Mouse (Mus musculus) hindlimb bud, embryonic 11.5 days (tissue): Measurements from ENCODE around the gene Gjc2.

Experiments
- DNase-seq: peaks from one replicate; pipeline ENCODE4 v3.0.0-alpha.2; 2012; ENCODE audit warnings: low read depth, low spot score; ENCODE audit errors: extremely low spot score

Gene Gjc2

GRCm38 (mm10) chr11:59209003-59209441 lies 26.0 kb upstream of the Gjc2 start:
- DNase-seq = no peak

DNA sequence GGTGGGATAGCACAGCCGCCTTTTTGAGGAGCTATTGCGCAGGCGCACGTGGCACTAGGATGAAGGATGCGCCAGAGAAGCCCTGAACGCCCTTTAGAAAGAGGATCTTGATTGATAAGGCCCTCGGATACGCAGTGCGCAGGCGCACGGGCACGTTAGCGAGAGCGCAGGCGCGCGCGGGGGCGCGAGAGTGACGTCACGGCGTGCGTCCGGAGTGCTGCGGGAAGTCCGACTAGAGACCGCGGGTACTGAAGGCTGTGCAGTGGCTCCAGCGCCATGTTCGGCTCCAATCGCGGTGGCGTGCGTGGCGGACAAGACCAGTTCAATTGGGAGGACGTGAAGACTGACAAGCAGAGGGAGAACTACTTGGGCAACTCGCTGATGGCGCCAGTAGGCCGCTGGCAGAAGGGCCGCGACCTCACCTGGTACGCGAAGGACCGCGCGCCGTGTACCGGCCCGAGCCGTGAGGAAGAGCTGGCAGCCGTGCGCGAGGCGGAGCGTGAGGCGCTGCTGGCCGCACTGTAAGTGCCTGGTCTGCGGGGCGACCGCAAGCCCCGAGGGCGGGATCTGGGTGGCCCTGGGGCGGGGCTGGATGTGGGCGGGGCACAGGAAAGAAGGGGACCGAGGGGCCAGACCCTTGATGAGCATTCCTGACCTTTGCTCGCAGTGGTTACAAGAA lies 25.3 kb upstream of the Gjc2 start, which contains the start of gene 2310033P09Rik:
Gene 2310033P09Rik (plus strand): TSS at position 169 of the 679 bp plus-strand sequence.
- DNase-seq = no peak

- no peak for DNase-seq
These were observed 19.3 kb upstream of the Gjc2 start, which contains the start of gene Mrpl55 for GRCm38 (mm10) chr11:59202081-59202995. TSS of gene Mrpl55 (plus strand) at chr11:59202486.

DNA sequence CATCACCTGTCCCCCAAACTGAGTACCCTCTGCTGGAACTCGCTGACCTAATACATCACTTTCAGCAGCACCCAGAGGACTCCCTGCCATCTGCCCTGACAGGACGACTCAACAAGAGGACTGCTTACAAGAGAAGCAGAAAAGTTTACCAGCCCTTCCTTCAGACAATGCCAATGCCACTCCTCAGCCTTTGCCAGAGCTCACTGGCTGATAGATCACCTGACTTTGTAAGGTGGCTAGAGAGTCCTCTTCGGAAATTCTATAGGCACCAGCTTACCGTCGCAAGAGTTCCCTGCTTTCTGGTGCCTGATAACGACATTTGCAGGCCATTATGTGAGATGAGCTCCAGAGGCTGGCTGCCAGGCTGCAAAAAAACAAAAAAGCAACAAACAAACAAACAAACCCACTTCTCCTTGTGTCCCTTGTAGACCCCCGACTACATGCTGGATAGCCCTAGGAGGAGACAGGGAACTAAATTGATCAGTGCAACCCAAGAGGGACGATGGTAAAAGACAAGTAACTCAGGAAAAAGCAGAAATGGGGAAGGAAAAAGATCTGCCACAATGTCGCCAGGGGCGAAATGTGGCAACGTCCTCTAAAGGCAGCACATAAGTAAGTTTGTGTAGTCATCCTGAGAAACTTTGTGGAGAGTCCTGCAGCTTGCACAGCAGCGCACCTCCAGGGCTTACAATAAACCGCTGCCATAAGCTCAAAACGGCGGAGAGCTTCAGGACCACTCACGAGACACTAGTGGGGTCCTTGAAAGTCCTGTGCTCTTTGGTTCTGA lies 18.4 kb upstream of the Gjc2 start:
- DNase-seq = no peak

GRCm38 (mm10) chr11:59196230-59196629 lies 13.2 kb upstream of the Gjc2 start:
- no peak for DNase-seq

DNA sequence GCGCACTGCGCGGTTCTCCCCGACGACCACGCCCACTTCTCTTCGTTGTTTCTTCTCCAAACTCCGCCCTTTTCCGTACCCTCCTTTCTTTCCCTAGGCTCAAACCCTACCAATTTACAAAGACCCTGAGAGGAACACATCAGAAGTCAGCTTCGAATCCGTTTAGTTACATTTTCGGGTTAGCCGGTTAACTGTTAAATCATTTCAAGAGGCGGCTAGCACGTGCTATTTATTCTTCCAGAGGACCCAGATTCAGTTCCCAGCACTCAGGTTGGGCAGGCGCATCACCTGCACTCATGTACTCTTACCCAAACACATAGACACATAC lies 9.0 kb upstream of the Gjc2 start, which contains the start of gene Guk1:
Gene Guk1 (minus strand): TSS at position 154 of the 328 bp plus-strand sequence.
- DNase-seq = no peak

DNA sequence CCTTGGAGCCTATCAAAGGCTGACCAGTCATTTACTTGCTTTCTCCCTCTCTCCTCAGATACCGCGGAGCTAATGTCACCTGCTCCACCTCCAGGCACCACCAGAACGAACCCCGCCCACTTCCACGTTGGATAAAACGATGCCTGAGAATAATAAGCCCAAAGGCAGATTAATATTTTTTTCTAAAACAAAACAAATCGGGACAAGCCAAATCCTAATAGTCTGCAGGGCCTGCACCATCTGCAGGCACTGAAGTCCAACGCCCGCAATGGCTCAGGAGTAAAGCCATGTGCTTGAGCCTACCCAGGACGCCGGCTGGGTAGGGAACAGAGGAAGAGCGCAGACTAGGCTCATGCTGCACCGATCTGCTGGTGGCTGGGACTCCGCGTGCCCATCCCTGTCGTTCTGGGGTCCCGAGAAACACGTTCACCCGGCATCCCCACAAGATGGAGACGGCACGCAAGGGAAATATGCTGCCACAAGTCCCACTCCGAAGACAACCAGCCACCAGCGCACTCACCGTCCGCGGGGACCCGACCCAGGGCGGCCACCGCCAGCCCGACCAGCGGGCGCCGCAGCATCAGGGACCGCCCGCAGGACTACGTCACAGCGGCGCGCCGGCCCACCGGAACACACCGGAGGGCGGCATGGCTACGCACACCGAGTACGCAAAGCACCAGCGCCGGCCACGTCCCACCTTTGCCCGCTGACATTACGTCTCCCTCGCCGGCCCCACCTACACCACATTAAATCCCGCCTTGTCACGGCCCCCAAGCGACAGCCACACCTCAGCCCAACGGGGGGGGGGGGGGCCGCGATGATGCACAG lies 8.4 kb upstream of the Gjc2 start:
- no peak for DNase-seq

DNA sequence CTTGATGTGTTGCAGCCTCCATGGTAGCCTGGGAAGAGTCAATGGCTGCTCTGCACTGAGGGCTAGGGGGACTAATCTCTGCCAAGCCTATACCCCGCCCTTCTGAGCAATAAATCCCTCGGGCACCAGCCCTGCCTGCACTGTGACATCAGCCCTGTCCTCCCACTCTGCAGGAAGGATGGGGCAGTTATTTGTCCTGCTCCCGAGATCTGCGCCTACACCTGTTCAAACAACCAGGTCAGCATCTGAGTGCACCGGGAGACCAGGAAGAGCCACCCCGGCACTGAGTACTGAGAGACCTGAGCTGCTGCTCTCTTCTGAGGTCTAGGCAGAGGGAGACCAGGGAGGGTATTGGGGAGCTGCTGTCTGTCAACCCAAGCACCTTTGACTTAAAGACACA lies 4.7 kb upstream of the Gjc2 start:
- no peak for DNase-seq

DNA sequence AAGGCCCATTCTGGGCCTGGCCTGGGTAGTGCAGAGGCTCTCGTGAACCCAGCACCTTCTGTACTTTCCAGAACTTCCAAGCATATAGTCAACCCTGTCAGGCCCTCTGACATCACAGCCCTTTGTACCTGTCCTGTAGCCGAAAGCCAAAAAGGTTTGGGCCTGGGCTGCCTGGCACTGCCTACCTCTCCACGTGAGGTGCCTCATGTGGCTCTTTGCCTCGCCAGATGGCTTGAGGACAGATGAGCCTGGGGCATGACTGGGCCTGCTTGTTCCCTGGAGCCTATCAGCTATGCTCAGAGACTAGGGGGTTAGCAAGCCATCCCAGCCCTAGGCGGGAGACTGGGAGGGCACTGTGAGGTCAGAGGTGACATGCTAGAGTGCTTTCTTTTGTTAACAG lies 2.5 kb upstream of the Gjc2 start:
- no peak for DNase-seq

- DNase-seq = no peak
These were observed 808 bp upstream of the Gjc2 start for GRCm38 (mm10) chr11:59183821-59184220.

GRCm38 (mm10) chr11:59176921-59177320 lies 6.1 kb downstream of the Gjc2 start:
- DNase-seq = no peak

DNA sequence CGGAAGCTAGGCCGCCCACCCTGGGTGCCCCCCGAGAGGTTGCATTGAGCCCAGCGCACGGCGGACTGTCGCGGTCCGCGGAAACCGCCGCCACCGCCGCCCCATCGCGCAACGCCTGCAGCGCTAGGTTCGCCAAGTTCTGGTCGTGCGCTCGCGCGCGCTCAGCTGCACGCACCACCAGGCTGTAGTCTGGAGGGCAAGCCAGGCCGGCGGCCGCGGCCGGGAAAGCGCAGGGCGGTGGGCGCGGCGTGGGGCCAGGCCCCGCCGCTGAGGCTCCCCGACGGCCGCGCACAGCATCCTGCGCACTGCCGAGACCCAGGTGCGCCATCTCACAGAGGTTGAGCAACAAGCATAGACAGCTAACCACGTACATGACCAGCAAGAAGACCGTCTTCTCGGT lies 6.5 kb downstream of the Gjc2 start:
- DNase-seq = no peak

- no peak for DNase-seq
These were observed 8.7 kb downstream of the Gjc2 start for GRCm38 (mm10) chr11:59174189-59174838.

GRCm38 (mm10) chr11:59170549-59170948 lies 12.5 kb downstream of the Gjc2 start:
- no peak for DNase-seq

- DNase-seq = no peak
These were observed 13.2 kb downstream of the Gjc2 start for GRCm38 (mm10) chr11:59169807-59170206.

GRCm38 (mm10) chr11:59165616-59166241 lies 17.3 kb downstream of the Gjc2 start:
- no peak for DNase-seq

DNA sequence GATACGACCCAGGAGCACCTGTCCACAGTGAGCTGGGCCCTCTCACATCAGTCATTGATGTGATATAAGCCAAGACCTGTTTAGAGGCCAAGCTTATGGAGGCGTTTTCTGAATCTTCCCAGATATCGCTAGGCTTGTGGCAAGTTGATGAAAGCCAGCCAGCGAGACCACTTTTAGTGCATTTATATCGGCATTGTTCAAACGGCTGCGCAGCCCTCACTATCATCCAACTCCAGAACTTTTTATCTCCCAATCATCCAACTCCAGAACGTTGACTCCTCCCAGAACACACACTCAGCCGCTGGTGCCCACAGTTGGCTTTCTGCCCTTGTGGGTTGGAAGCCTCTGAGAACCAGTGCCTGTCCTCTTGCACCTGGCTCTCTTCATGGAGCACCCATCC lies 18.6 kb downstream of the Gjc2 start:
- no peak for DNase-seq

- DNase-seq = peak; percentile 90
These were observed 19.5 kb downstream of the Gjc2 start, which contains the start of gene Iba57 for GRCm38 (mm10) chr11:59163255-59164236. TSS of gene Iba57 (minus strand) at chr11:59163739.
